Mouse (Mus musculus) brain, embryonic 14.5 days (tissue): ENCODE data around the gene Sugct.

Source experiments
- CTCF ChIP-seq: fragments of 200-500 bp; IDR thresholded peaks from 2 replicates; pipeline ENCODE4 v1.5.1; 2012; ENCODE audit warnings: inconsistent platforms, mild to moderate bottlenecking, moderate library complexity, borderline replicate concordance; ENCODE audit not compliant: insufficient read depth, insufficient read length; ENCODE audit errors: extremely low read depth
- POLR2A ChIP-seq: fragments of 200-500 bp; IDR thresholded peaks from 2 replicates; pipeline ENCODE4 v1.6.1; 2012; ENCODE audit warnings: mild to moderate bottlenecking, inconsistent platforms, borderline replicate concordance; ENCODE audit not compliant: poor library complexity, insufficient read depth, insufficient read length, severe bottlenecking; ENCODE audit errors: extremely low read depth

GRCm38 (mm10) chr13:16964823-16965475 is 730.4 kb downstream of the Sugct start:
- TF ChIP-seq CTCF (no peak), POLR2A (no peak)
